Mouse (Mus musculus): ENCODE data around the gene Gm648. TPM values are rescaled to one million over a fixed set of nuclear protein-coding genes. Genes with fewer than 3 reads are reported as not detected.
"Not testable (repeated sequence)": the region's sequence is repeated elsewhere in the genome, so short reads cannot be mapped to it uniquely, and the experiment has no call there.

Gene Gm648
- polyA plus RNA-seq, 1 experiment from 2014 or later, result not detected

GRCm38 (mm10) chrX:56537162-56537561 lies 12.2 kb downstream of the Gm648 start:
- no peaks in the 10 kb centered on the region for H3K9me3 ChIP-seq (ENCODE audit: low read length)
- no peaks in the 10 kb centered on the region for H3K4me1 ChIP-seq (ENCODE audit: insufficient read depth)
- ATAC-seq (no peak), DNase-seq (peak; percentile 21)
- WGBS (ENCODE audit: insufficient replicate concordance), result 54% methylated on average over 4 of the region's 4 CpGs
- no peak overlapping the region for H3K4me3 ChIP-seq (ENCODE audit: low read depth, low read length)
- H3K27ac ChIP-seq (ENCODE audit: low read depth), result no peak overlapping the region
- TF ChIP-seq EP300 (IDR thresholded peaks at IDR 0.05; ENCODE audit: low read depth) (no peak), CTCF (IDR thresholded peaks at IDR 0.05; ENCODE audit: low read depth) (peak; percentile 57)
- no peaks in the 10 kb centered on the region for H3K27me3 ChIP-seq (ENCODE audit: insufficient read depth, low read length)
- no peak overlapping the region for H3K4me2 ChIP-seq (ENCODE audit: low read depth, low read length)
- H3K36me3 ChIP-seq (replicated peaks; ENCODE audit: insufficient read depth, low read length), result no peaks in the 10 kb centered on the region
- H3K9ac ChIP-seq (replicated peaks), result no peak overlapping the region

DNA sequence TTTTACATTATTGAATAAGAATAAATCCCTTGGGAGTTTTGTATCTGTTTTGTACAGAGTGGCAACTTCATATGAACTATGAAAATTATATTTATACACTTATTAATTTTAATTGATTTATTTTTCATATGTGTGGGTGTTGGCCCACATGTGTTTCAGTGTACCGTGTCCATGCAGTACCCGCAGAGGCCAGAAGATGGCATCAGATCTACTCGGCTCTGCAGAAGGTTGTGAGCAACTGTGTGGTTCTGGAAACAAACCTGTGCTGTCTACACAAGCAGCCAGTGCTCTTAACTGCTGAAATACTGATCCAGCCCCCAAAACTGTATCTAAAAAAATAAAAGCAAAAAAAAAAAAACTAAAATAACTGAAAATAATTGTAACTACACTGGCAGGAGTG lies 18.1 kb downstream of the Gm648 start:
- 9% methylated on average over 3 of the region's 3 CpGs for WGBS (ENCODE audit: insufficient replicate concordance)
- Histone ChIP-seq H3K9ac (replicated peaks) (no peak overlapping the region), H3K27me3 (ENCODE audit: insufficient read depth, low read length) (no peaks in the 10 kb centered on the region), H3K27ac (ENCODE audit: low read depth) (no peak overlapping the region), H3K9me3 (ENCODE audit: low read length) (no peaks in the 10 kb centered on the region), H3K4me1 (ENCODE audit: insufficient read depth) (no peaks in the 10 kb centered on the region), H3K4me3 (ENCODE audit: low read depth, low read length) (no peak overlapping the region), H3K4me2 (ENCODE audit: low read depth, low read length) (no peak overlapping the region), H3K36me3 (replicated peaks; ENCODE audit: insufficient read depth, low read length) (no peaks in the 10 kb centered on the region)
- ATAC-seq (no peak), DNase-seq (peak; percentile 64)
- TF ChIP-seq CTCF (IDR thresholded peaks at IDR 0.05; ENCODE audit: low read depth) (peak; percentile 66), EP300 (IDR thresholded peaks at IDR 0.05; ENCODE audit: low read depth) (no peak)

GRCm38 (mm10) chrX:56524442-56524841 lies 25.0 kb downstream of the Gm648 start, which contains the start of gene Gm10477:
Gm10477 (plus strand) TSS chrX:56524742.
- not testable (repeated sequence) for H3K4me2 ChIP-seq (ENCODE audit: low read depth, low read length); H3K4me1 ChIP-seq (ENCODE audit: insufficient read depth); DNase-seq; H3K9me3 ChIP-seq (ENCODE audit: low read length); H3K9ac ChIP-seq (replicated peaks); H3K27ac ChIP-seq (ENCODE audit: low read depth); H3K4me3 ChIP-seq (ENCODE audit: low read depth, low read length); H3K27me3 ChIP-seq (ENCODE audit: insufficient read depth, low read length); H3K36me3 ChIP-seq (replicated peaks; ENCODE audit: insufficient read depth, low read length); ATAC-seq
- 78% methylated on average over 6 of the region's 6 CpGs for WGBS (ENCODE audit: insufficient replicate concordance)

DNA sequence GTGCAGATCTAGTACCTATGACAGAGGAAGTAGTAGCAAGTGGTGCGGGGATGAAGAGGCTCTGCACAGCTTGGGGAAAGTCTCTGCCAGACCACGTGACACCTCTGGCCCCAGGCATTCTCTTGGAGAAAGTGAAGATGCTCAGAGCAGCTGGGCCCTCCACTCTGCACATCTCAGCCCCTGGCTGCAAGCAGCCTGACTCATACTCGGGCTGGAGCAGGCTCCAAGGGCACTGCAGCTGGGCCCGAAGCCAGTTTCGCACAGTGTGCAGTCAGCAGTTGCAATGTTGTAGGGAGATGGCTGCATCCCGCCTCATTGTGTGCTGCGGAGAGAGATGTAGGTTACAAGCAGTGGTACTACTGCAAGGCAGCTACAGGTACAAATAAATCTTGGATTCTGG lies 52.2 kb downstream of the Gm648 start:
- no peak for ATAC-seq
- no peak overlapping the region for H3K4me3 ChIP-seq (ENCODE audit: low read depth, low read length)

More for the DNA sequence above, 52.2 kb downstream of the Gm648 start:
- no peaks in the 10 kb centered on the region for H3K27me3 ChIP-seq (ENCODE audit: insufficient read depth, low read length)
- TF ChIP-seq CTCF (IDR thresholded peaks at IDR 0.05; ENCODE audit: low read depth) (no peak), EP300 (IDR thresholded peaks at IDR 0.05; ENCODE audit: low read depth) (no peak)
- no peak overlapping the region for H3K27ac ChIP-seq (ENCODE audit: low read depth)
- no peaks in the 10 kb centered on the region for H3K9me3 ChIP-seq (ENCODE audit: low read length)
- H3K4me2 ChIP-seq (ENCODE audit: low read depth, low read length), result no peak overlapping the region
- 81% methylated on average over 7 of the region's 7 CpGs for WGBS (ENCODE audit: insufficient replicate concordance)
- no peaks in the 10 kb centered on the region for H3K4me1 ChIP-seq (ENCODE audit: insufficient read depth)
- H3K9ac ChIP-seq (replicated peaks), result no peak overlapping the region
- DNase-seq, result no peak
- H3K36me3 ChIP-seq (replicated peaks; ENCODE audit: insufficient read depth, low read length), result peaks cover 5% of the 10 kb centered on the region; the same call in 1 of the 2 replicates

Small RNA genes within 50 kb of the gene (microRNA-seq; reads per million reads assigned to microRNA genes)
- gene Mir5116, result 2.0 reads per million

Other genes starting within 250 kb of the Gm648 start
- 0.45 and 0.59 TPM in 2 replicates for gene Zfp449, start 203.2 kb downstream of the Gm648 start, polyA plus RNA-seq (2015; fragmentation: Nextera tagmentation; extraction: Ambion mirVana)
- gene Smim10l2a, start 175.0 kb downstream of the Gm648 start, polyA plus RNA-seq (2015; fragmentation: Nextera tagmentation; extraction: Ambion mirVana), result 0.13 and 0.22 TPM in 2 replicates
- 0.90 TPM in 1 of 2 replicates, not detected in the other for gene Gm2174, start 101.6 kb downstream of the Gm648 start, polyA plus RNA-seq (2015; fragmentation: Nextera tagmentation; extraction: Ambion mirVana)
- gene Ints6l, start 94.7 kb downstream of the Gm648 start, polyA plus RNA-seq (2015; fragmentation: Nextera tagmentation; extraction: Ambion mirVana), result 12.8 and 14.1 TPM in 2 replicates
- gene Gm10477, start 24.9 kb downstream of the Gm648 start, polyA plus RNA-seq (2015; fragmentation: Nextera tagmentation; extraction: Ambion mirVana), result not detected in 2 replicates
- 4.8 and 5.0 TPM in 2 replicates for gene Mmgt1, start 48.5 kb upstream of the Gm648 start, polyA plus RNA-seq (2015; fragmentation: Nextera tagmentation; extraction: Ambion mirVana)
- 3.7 and 4.0 TPM in 2 replicates for gene Slc9a6, start 60.2 kb upstream of the Gm648 start, polyA plus RNA-seq (2015; fragmentation: Nextera tagmentation; extraction: Ambion mirVana)
- gene Fhl1, start 182.2 kb upstream of the Gm648 start, polyA plus RNA-seq (2015; fragmentation: Nextera tagmentation; extraction: Ambion mirVana), result 14.8 and 25.2 TPM in 2 replicates